Mouse (Mus musculus): ENCODE measurements around the gene Haghl. TPM values are rescaled to one million over a fixed set of nuclear protein-coding genes. Genes with fewer than 3 reads are reported as not detected.
A peak's percentile ranks its signal among the peaks of the same experiment; 100 is the strongest.
"Not testable (repeated sequence)": the region's sequence is repeated elsewhere in the genome, so short reads cannot be mapped to it uniquely, and the experiment has no call there.

The Haghl gene
- total RNA-seq, 4 experiments from 2014 or later = 120 to 140 (median 140) TPM

DNA sequence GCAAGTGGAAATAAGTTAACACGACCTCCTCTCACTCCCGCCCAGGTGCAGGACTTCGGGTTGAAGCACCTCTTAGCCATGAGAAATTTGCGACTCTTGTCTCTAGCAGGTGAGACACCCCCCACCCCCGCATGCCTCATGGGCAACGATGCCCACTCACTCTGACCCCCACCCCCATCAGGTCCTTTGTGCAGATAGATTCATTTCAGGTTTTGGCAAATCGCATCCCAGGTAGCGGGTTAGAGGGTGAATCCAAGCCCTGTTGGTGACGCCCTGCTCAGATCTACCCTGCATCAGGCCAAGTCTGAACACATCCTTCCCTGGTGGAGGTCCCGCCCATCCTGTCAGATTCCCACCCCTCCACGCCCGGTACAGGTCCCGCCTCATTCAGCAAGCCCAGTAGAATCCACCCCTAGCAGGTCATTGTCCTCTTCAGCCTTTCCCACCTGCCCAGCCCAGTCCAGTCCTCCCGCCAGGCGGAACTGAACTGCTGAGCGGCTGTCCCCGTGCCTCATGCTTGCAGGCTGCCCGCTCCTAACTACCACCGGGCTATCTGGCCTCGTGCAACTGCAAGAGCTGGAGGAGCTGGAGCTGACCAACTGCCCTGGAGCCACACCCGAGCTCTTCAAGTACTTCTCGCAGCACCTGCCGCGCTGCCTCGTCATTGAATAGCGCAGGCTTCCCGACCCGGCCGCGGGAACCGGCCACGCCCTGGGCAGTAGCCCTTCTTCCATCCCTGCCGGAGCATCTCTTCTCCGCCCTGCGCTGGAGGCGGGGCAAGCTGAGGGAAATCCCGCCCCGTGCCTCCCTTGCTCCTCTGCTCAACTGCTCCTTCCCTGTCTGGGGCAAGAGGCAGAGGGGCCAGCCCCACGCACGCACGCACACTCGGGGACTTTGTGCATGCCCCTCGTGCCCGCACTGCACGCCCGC, 33.6 kb upstream of the Haghl start:
- DNase-seq (ENCODE audit: low spot score in 2 of 2) = no peak

DNA sequence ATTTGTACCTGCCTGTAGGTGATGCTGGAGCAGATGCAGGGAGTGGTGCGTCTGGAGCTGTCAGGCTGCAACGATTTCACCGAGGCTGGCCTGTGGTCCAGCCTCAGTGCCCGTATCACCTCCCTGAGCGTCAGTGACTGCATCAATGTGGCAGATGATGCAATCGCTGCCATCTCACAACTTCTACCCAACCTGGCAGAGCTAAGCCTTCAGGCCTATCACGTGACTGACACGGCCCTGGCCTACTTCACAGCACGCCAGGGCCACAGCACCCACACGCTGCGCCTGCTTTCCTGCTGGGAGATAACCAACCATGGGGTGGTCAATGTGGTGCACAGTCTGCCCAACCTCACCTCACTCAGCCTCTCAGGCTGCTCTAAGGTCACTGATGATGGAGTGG, 32.2 kb upstream of the Haghl start:
- DNase-seq (ENCODE audit: low spot score in 2 of 2) = no peak

DNA sequence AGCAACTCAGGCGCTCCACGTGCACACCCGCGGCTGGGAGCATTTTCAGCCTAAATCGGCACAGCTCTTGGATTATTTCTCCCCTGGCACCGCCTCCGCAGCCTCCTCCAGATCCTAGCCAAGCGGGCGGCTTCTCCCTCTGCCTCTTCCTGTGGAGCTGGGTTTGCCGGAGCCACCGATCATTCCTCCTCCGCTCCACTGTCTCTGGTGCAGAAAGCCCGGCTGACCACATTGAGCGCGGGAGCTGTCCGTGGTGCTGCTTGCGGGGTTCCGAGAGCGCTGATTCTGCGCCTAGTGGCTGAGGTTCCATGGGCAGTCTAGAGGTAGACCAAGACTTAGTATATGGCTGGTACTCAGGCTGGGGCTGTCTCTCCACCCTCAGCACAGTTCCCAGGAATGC, 28.0 kb upstream of the Haghl start:
- peak; percentile 69 to 89 for DNase-seq (ENCODE audit: low spot score in 2 of 2)

DNA sequence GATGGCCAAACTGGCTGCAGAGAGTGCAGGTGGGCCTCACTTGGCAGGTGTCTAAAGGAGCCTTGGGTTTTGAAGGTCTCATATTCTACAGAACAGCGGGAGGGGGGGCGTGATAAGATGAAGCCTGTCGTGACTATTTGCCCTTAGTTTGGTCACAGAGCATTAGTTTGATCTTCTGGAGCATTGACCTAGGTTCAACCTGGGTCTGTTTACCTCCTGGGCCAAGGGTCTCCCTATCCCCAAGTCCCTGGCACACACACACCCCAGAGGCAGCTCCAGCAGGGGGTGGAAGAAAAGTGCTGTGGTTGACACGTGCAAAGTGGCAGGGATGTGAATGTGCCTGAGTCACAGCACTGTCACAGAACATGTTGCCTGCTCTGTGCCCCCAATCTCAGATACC, 25.4 kb upstream of the Haghl start:
- no peak for DNase-seq (ENCODE audit: low spot score in 2 of 2)

DNA sequence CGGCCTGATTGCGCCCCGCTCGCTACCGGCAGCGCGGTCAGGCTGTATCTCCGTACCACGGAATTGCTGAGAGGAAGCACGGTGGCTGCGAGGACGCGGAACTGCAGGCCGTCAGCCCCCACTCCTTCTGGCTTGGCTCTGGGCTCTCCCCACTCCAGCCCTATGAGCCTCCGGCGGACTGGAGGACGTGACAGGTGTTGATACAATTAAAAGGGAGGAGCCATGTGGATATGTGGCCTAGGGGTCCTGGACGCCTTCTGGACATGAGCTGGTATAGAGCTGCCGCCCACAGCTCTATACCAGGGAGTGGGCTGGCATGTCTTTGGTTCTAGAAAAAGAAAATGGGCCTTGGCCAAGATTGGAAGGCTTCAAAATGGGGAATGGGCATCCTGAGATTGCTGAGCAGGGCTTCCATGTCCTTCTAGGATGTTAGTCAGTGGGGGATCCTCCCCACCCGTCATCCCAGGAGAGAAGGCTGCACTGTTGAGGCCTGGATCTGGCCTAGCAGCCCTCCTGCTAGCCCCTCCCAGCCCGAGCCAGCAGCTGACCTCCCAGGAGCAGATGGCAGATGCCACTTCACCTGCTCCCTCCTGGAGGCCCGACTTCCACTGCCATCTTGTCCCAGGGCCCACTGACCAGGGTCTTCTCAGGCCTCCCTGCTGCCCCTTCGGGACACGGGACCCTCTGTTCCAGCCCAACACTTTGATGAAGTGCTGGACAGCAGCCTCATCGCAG, 24.3 kb upstream of the Haghl start:
- no peak for DNase-seq (ENCODE audit: low spot score in 2 of 2)

DNA sequence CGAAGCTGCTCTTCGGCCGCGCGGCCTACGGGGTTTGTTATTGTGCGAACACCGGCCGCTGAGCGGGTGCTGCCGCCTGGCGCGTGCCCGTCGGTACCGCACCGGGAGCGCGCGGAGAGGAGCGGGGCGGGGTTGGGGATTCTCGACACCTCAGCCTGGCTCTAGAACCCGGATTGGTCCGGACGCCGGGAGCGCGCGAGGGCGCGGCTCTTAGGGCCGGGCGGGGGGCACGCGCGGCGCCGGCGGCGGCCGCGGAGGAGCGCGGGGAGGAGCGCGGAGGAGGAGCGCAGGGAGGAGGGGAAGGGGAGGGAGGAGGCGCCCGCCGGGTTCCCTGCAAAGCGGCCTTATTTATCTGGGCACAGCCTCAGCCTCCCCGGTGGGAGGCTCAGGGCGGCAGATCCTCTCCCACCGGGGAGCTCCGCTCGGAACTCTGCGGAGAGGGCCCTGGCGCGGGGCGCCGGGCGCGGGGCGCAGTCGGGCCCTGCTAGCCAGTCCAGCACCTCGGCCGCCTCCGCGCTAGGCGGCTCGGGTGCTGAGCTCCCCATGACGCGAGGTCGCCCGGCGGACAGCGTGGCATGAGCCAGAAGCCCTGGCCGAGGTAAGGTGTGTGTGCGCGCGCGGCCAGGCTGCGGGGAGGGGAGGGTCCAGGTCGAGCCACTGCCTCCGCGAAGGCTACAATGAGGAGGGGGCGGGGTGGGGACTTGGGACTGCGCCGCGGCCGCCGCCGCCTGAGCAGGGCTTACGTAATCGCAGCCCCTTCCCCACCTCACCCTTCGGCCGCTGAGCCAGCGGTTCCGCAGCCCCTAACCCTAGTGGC, 23.5 kb upstream of the Haghl start, which contains the start of gene Fbxl16:
TSS of gene Fbxl16 (plus strand) at position 297 of the 817 bp plus-strand sequence.
- DNase-seq (ENCODE audit: low spot score in 2 of 2) = peak in 1 of 2 experiments; percentile 92

DNA sequence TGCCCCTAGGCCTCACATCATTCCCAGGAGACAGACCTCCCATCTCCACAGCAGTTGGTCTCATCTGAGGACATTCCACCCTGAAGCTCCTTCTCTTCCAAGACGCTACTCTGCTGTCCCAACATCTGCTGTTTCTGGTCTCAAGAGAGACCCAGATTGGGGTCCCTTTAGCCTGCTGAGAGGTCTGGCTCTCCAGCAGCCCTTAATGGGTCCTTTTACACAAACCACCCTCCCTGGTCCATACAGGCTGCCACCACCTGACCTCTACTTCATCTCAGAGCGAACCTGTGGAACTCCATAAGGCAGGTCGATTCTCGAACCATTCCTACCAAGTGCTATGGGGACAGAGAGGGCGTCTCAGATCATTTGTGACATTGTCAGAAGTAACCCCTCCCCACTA, 22.6 kb upstream of the Haghl start:
- DNase-seq (ENCODE audit: low spot score in 2 of 2) = no peak

DNA sequence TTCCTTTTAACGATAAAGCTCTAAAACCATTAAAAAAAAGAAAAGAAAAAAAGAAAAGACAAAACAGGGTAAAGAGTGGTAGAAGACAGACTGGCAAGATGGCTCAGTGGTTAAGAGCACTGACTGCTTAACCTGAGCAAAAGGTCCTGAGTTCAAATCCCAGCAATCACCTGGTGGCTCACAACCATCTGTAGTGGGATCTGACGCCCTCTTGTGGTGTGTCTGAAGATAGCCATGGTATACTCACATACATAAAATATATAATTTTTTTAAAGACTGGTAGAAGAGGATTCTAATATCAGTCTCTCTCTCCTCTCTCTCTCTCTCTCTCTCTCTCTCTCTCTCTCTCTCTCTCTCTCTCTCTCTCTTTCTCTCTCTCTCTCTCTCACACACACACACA, 22.0 kb upstream of the Haghl start:
- DNase-seq (ENCODE audit: low spot score in 2 of 2) = not testable (repeated sequence)

DNA sequence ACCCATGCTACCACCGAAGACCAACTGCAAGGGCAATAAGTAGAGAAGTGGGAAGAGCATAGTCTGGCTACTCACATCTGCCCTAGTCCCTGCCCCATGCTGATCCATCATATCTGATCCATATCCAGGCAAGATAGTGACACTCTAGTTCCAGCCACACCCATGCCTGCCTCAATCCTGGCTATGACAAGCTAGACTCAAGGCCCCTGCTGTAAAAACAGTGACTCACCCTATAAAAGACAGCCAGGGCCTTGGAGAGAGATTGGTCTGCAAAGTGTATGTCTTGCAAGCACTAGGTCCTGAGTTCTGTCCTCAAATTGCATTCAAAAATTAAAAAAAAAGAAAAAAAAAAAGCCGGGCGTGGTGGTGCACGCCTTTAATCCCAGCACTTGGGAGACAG, 21.0 kb upstream of the Haghl start:
- no peak for DNase-seq (ENCODE audit: low spot score in 2 of 2)

DNA sequence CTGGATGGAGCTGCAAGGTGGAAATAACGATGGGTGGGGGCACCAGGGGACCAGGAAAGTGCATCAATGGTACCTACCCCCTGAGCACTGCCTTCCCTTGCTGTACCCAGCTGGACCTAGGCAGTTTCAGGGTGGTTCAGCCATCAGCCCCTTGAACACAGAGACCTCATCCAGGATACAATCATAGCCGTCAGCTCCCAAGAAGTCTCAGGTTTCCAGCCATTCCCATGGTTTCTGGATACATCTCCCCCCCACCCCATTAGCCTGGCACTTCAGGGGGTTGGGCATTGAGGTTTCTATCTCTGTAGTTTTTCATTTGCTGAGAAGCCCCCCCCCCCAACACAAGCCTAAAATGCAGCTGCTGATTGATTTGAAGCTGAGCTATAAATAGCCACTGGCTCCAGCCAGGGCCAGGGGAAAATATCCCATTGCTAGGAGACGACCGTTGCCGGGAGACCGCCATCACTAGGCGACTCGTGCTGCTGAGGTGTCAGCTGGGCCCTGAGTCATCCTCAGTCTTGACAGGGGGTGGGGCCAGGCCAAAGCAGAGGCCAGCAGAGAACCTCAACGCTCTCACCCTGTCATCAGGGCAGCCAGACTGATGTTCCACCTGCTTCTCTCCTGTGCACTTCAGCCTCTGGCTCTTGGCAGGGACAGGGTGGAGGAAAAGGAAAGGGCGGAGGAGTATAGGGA, 17.5 kb upstream of the Haghl start:
- DNase-seq (ENCODE audit: low spot score in 2 of 2) = peak in 1 of 2 experiments; percentile 91

DNA sequence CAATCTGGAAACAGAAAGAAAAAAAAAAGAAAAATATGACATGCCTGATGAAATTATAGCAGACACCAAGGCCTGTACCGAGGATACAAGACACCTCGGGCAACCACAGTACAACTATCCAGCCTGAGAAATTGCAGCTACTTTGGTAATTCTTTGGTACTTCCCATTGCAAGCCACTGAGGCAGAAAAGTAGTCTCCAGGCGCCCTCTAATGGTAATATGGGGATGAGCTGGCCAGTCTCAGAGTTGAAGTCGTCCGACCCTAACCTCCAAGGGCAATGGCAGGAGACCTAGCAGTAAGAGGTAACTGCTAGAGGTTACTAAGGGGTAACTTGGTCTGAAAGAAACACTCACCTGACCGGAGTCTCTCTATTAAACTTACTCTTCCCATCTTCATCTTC, 15.6 kb upstream of the Haghl start:
- no peak for DNase-seq (ENCODE audit: low spot score in 2 of 2)

DNA sequence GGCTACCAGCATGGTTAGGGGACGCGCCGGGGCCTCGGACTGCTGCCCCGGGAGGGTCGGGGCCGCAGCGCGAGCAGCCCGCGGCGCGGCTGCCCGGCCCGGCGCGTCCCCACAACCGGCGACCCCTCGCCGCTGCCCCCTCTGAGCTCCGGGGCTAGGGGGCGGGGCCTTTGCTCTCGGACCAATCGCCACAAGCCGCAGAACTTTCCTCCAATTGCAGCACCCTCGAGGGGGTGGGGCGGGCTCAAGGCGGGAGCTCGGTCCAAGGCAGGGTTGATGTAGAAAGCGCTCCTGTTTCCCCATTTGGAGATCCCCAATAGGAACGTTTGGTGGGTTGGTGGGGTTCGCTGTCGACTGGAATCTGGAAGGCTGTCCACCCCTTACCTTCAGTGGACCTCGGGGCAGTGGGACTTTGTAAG, 11.5 kb upstream of the Haghl start, which contains the start of gene Metrn:
TSS of gene Metrn (minus strand) at position 186 of the 419 bp plus-strand sequence.
- DNase-seq (ENCODE audit: low spot score in 2 of 2) = peak in 1 of 2 experiments; percentile 68

DNA sequence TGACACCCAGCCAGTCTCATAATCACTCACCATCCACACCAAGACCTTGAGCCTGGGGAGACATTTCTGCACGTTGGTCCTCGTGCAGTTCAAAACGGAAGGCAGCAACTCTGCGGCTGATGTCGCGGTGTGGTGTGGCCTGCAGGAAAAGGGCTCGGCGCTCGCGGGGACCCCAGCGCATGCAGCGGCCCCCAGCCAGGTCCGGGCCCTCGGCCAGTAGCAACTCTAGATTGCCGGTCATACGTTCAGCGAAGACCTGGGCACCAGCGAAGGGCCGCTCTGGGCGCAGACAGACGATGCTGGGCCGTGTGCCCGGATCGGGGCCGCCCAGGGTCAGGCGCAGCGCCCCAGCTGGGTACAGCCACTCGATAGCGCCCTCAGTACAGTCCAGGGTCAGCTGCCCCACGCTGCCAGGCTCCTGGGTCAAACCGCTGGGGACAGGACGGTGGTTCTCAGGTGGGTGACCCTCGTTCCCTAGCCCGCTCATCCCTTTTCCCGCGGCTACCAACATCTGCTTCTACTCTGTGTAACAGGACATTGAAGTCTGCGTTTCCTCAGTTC, 10.8 kb upstream of the Haghl start:
- no peak for DNase-seq (ENCODE audit: low spot score in 2 of 2)

DNA sequence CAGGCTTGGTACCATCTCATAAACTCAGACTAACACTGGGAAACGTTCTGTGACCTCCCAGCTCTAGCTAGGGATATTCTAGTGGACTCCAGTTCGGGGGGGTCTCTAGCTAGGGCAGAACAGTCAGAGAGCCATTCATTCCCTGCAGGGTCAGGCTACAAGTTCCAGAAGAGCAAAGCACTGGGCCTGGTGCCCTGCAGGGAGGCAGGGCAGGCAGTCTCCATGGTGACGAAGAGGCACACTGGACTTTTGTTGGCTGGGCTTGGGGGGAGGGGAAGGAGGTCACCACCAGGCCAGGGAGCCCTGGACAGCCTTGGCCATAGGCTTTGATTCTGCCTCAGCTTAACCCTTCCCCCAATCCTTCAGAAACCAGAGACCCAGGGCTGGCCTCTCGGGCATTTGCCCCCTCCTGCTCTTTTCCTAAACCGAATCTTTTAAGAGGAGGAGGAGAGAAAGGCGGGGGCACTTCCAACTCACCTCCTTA, 10.2 kb upstream of the Haghl start, which contains the start of gene AC134908.4:
TSS of gene AC134908.4 (minus strand) at position 51 of the 484 bp plus-strand sequence.
- DNase-seq (ENCODE audit: low spot score in 2 of 2) = peak in 1 of 2 experiments; percentile 87

DNA sequence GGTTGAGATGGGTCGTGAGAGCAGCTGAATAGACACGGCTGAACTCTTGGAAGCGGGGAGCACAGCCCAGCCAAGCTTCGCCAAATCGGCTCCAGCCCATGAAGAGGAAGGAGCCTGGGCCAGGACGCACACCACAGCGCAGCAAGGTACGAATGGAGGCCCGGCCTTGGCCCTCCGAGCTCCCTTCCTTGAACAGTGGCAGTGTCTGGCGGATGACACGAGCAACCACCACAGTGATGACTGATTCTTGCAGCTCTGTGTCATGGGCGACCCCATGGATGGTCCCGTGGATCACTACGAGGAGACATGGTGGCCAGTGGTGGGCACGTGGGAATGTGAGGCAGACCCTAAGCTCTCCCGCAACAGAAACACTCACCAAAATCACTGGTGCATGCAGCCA, 9.5 kb upstream of the Haghl start:
- DNase-seq (ENCODE audit: low spot score in 2 of 2) = no peak

DNA sequence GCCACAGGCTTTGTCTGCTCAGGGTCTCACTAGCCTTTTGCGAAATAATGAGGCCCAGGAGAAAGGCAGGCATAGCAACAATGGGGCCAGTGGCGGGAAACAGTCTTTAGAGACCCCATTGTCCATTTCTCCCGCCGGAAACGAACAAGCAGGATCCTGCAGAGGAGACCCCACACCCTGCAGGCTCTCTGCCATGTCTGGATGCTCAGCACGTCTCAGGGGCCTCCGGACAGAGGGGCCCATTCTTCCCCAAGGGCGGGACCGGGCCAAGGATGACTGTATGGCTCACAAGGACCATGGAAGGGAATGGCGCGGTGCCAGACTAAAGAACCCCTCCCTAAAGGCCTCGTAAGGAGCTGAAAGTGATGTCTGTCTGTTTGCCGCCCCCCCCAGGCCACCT, 8.7 kb upstream of the Haghl start:
- no peak for DNase-seq (ENCODE audit: low spot score in 2 of 2)

DNA sequence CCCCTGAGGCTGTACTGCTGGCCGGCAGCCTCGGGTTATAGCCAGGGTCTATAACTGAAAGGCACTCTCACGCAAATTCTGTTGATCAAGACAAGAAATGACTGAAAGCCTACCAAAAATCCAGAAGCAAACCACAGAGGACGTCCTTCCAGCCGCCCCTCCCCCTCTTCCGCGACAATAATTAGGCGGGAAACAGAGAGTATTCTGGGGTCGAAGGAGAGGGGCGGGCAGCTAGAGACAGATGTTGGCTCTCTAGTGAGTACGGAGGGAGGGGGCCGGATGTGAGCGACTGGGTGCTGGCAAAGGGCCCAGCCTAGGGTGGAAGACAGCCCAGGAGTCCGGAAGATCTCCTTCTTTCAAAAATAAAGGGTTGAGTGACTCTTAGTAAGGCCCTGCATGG, 7.1 kb upstream of the Haghl start, which contains the start of gene Fam173a:
TSS of gene Fam173a (minus strand) at position 287 of the 400 bp plus-strand sequence.
- peak in 1 of 2 experiments; percentile 68 for DNase-seq (ENCODE audit: low spot score in 2 of 2)

DNA sequence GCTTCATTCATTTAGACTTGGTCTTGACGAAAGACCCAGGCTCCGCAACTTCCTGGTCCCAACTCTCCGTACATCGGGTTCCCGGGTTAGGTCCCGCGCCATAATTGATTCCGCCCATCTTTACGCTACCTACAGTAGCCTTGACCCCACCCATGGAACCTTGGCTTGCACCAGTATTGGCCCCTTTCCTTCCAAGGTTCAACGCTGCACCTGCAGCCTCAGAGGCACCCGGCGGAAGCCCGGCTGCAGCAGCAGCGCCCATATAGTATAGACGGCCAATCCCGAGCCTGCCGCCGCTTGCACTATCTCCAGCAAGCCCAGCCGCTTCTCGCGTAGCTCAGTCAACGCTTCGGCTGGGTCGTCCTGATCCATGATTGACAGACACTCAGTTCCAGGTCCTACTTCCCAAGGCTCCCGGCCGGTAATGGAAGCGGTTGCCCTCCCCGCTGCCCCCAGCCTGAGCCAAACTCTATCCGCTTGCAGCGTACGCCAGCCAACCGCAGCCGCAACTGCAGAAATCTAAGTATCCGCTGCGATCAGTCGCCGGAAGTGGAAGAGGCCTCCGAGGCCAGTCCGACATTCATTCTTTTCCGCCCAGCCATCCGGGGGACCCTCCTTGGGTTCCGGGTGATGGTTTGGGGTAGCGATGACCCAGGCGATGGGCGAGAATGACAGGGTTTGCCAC, 6.5 kb upstream of the Haghl start:
- peak; percentile 70 to 85 for DNase-seq (ENCODE audit: low spot score in 2 of 2)

DNA sequence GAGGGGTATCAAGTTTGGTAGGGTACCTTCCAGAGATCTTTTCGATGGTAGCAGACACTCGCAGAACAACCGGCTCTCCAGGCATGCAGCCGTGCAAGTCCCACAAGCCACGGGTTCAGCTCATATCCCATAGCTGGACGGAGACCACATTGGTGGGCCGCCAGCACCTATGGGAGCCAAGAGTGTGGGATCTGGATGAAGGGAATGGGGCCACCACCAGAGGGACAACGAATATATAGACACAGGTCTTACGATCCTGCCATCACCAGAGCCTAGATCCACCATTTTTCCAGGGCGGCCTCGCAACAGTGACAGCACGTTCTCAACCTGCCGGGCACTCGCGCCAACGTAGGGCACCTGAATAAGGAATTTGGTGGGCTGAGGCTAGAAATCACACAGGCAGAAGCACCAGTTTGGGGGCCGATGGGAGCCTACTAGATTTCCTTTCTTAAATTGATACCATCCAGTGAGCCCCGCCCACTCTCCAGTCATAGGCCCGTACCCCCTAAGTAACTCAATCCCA, 5.9 kb upstream of the Haghl start:
- DNase-seq (ENCODE audit: low spot score in 2 of 2) = no peak
